Mouse (Mus musculus) fibroblast of lung, adult 2 months (primary cell): Measurements from ENCODE around the gene Gm28374.
A peak's percentile ranks its signal among the peaks of the same experiment; 100 is the strongest.
"Not testable (repeated sequence)": the region's sequence is repeated elsewhere in the genome, so short reads cannot be mapped to it uniquely, and the experiment has no call there.

ENCODE experiments used
- DNase-seq: peaks from one replicate; pipeline ENCODE4 v3.0.0-alpha.2; 2011; ENCODE audit warnings: low read depth

Gene Gm28374

GRCm38 (mm10) chr19:6082156-6082555, at the start of gene Gm28374:
Gm28374 (minus strand) TSS chr19:6082256.
- no peak for DNase-seq

GRCm38 (mm10) chr19:6130414-6131128, 48.5 kb upstream of the Gm28374 start:
- not testable (repeated sequence) for DNase-seq

GRCm38 (mm10) chr19:6127760-6128341, 45.8 kb upstream of the Gm28374 start, which contains the start of gene Snx15:
Snx15 (minus strand) TSS chr19:6128304.
- peak; percentile 81 for DNase-seq

GRCm38 (mm10) chr19:6126789-6127580, 44.9 kb upstream of the Gm28374 start:
- DNase-seq, result no peak

GRCm38 (mm10) chr19:6126289-6126688, 44.2 kb upstream of the Gm28374 start:
- DNase-seq, result no peak

- DNase-seq, result no peak
Measured at GRCm38 (mm10) chr19:6124898-6125297, 42.8 kb upstream of the Gm28374 start.

- DNase-seq, result no peak
Measured at GRCm38 (mm10) chr19:6123330-6123729, 41.3 kb upstream of the Gm28374 start.

- no peak for DNase-seq
Measured at GRCm38 (mm10) chr19:6121761-6122160, 39.7 kb upstream of the Gm28374 start.

- no peak for DNase-seq
Measured at GRCm38 (mm10) chr19:6118677-6119185, 36.7 kb upstream of the Gm28374 start.

GRCm38 (mm10) chr19:6117986-6118676, 36.1 kb upstream of the Gm28374 start, which contains the start of gene Sac3d1:
Sac3d1 (minus strand) TSS chr19:6118650.
- peak; percentile 91 for DNase-seq

- DNase-seq, result no peak
Measured at GRCm38 (mm10) chr19:6117346-6117985, 35.4 kb upstream of the Gm28374 start.

GRCm38 (mm10) chr19:6116113-6116850, 34.2 kb upstream of the Gm28374 start:
- no peak for DNase-seq

GRCm38 (mm10) chr19:6113116-6113515, 31.1 kb upstream of the Gm28374 start:
- DNase-seq, result no peak

GRCm38 (mm10) chr19:6105586-6105985, 23.5 kb upstream of the Gm28374 start, which contains the start of gene Naaladl1:
Naaladl1 (plus strand) TSS chr19:6105782.
- DNase-seq, result no peak

- DNase-seq, result no peak
Measured at GRCm38 (mm10) chr19:6104476-6104875, 22.4 kb upstream of the Gm28374 start.

GRCm38 (mm10) chr19:6102169-6102853, 20.3 kb upstream of the Gm28374 start:
- no peak for DNase-seq

- no peak for DNase-seq
Measured at GRCm38 (mm10) chr19:6101186-6101585, 19.1 kb upstream of the Gm28374 start.

- no peak for DNase-seq
Measured at GRCm38 (mm10) chr19:6097847-6098246, 15.8 kb upstream of the Gm28374 start.

GRCm38 (mm10) chr19:6094119-6094518, 12.1 kb upstream of the Gm28374 start, which contains the start of gene AC131692.1:
AC131692.1 (plus strand) TSS chr19:6094419.
- no peak for DNase-seq

GRCm38 (mm10) chr19:6088841-6089240, 6.8 kb upstream of the Gm28374 start:
- no peak for DNase-seq
